Mouse (Mus musculus) liver, adult 2 months (tissue): ENCODE measurements around the gene Pkn3.

ENCODE experiments used
- CTCF ChIP-seq: fragments of 200-500 bp; IDR thresholded peaks from 2 replicates; pipeline ENCODE4 v1.5.1; 2011; ENCODE audit warnings: low read depth, low read length, control low read depth
- POLR2A ChIP-seq: fragments of 200-500 bp; IDR thresholded peaks from 2 replicates; pipeline ENCODE4 v1.6.1; 2011; ENCODE audit warnings: low read length, control low read depth; ENCODE audit not compliant: insufficient read depth; ENCODE audit errors: extremely low read depth

GRCm38 (mm10) chr2:30134378-30134711, 56.9 kb downstream of the Pkn3 start:
- TF ChIP-seq CTCF (no peak), POLR2A (no peak)
